Comparison of ENCODE assay signal across 8 mouse cellular contexts in the genomic region with DNA sequence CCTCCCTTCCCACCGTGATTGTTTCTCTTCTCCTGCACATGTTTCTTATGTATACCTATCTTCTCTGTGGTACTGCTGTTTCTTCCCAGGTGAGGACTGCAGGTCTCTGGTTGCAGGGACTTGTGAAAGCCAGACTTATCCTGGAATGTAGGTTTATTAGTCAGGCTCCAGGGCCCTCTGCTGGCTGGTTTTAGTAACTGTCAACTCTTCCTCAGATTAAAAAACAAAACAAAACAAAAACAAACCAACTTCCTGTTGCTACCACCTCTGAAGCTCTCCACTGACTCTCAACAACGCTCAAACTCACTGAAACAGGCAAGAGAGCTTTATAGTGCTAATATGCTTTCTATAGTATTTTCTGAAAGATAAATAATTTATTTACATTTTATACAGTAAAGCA.
A peak's percentile ranks its signal among the peaks of the same experiment; 100 is the strongest.
DNase-seq lines count a peak whose midpoint lies in the region; TF ChIP-seq lines count a peak whose summit lies in the region.

No protein-coding gene starts in this region.

- no peak overlapping the region for H3K4me3 ChIP-seq in heart, adult 2 months

- TF ChIP-seq POLR2A in heart, adult 2 months (IDR thresholded peaks at IDR 0.05; ENCODE audit: insufficient read depth, low read depth, low read length) = no peak

- TF ChIP-seq CTCF in heart, adult 2 months (IDR thresholded peaks at IDR 0.05) = peak; percentile 74

- WGBS in heart, adult 2 months = 61% methylated on average over 2 of the region's 2 CpGs

- DNase-seq in heart, adult 2 months = no peak
- DNase-seq in heart, postnatal 25 days (ENCODE audit: low spot score) = no peak
- peak; percentile 43 for DNase-seq in thymus, postnatal 0 days (ENCODE audit: low spot score)
- DNase-seq in thymus, adult 18-20 months = no peak
- peak; percentile 75 for DNase-seq in induced T-regulatory cell, adult 2 months (ENCODE audit: low read depth)
- DNase-seq in right cerebral cortex, postnatal 4 days = no peak
- DNase-seq in left cerebral cortex, adult 9 months (ENCODE audit: low spot score in 2 of 2) = no peak
- no peak for DNase-seq in right cerebral cortex, postnatal 10 days (ENCODE audit: low spot score in 2 of 2)

- peaks cover 16% of the 10 kb centered on the region for H3K4me1 ChIP-seq in heart, adult 2 months (ENCODE audit: control insufficient read depth, insufficient read depth, low read length)

- H3K36me3 ChIP-seq in heart, adult 2 months (ENCODE audit: control insufficient read depth, insufficient read depth, low read length) = peaks cover 10% of the 10 kb centered on the region

- no peaks in the 10 kb centered on the region for H3K27me3 ChIP-seq in heart, adult 2 months (ENCODE audit: control insufficient read depth, insufficient read depth, low read length)

- H3K79me2 ChIP-seq in heart, adult 2 months (replicated peaks; ENCODE audit: control insufficient read depth, insufficient read depth, low read length) = no peaks in the 10 kb centered on the region

- no peak overlapping the region for H3K9ac ChIP-seq in heart, adult 2 months (ENCODE audit: low read depth, low read length)

- intact Hi-C loops in heart, adult 2 months (cut with DNase I) = no loop called here
- intact Hi-C loops in heart, postnatal 25 days (cut with DNase I) = no loop called here

- TF ChIP-seq EP300 in heart, adult 2 months (IDR thresholded peaks at IDR 0.05; ENCODE audit: insufficient read depth, low read depth, low read length) = no peak

- H3K27ac ChIP-seq in heart, adult 2 months = no peak overlapping the region

Comparison
In these comparisons a context has a peak if more than half of its experiments do, and no peak if none do; other contexts are left out.
1. DNase-seq: peak in thymus, postnatal 0 days (single experiment) and induced T-regulatory cell, adult 2 months (single experiment); none in heart, adult 2 months (0 of 2), heart, postnatal 25 days (single experiment), thymus, adult 18-20 months (0 of 2), right cerebral cortex, postnatal 4 days (single experiment), left cerebral cortex, adult 9 months (0 of 2) and right cerebral cortex, postnatal 10 days (0 of 2).